Mouse (Mus musculus) forebrain, embryonic 15.5 days (tissue): Measurements from ENCODE around the gene Hacl1. TPM values are rescaled to one million over a fixed set of nuclear protein-coding genes. Genes with fewer than 3 reads are reported as not detected.

ENCODE experiments used
- ATAC-seq: fragments of 200-750 bp; cut with Nextera tagmentation; replicated peaks from 2 replicates; pipeline ENCODE4 v1.8.0; 2017; ENCODE audit warnings: mild to moderate bottlenecking, moderate TSS enrichment, moderate library complexity
- H3K27ac ChIP-seq: fragments of 300-500 bp; sonication (generic); replicated peaks from 2 replicates; pipeline ENCODE4 v1.5.1; 2015; ENCODE audit warnings: mild to moderate bottlenecking, inconsistent platforms
- H3K27me3 ChIP-seq: fragments of 300-500 bp; sonication (generic); 2 replicates; pipeline ENCODE4 v1.6.1; 2015; ENCODE audit warnings: inconsistent platforms
- H3K36me3 ChIP-seq: fragments of 300-500 bp; sonication (generic); 2 replicates; pipeline ENCODE4 v1.6.1; 2015; ENCODE audit warnings: mild to moderate bottlenecking, inconsistent platforms
- H3K4me1 ChIP-seq: fragments of 300-500 bp; sonication (generic); 2 replicates; pipeline ENCODE4 v1.6.1; 2015; ENCODE audit warnings: inconsistent platforms
- H3K4me2 ChIP-seq: fragments of 300-500 bp; sonication (generic); replicated peaks from 2 replicates; pipeline ENCODE4 v1.6.1; 2015; ENCODE audit warnings: mild to moderate bottlenecking, inconsistent platforms
- H3K4me3 ChIP-seq: fragments of 300-500 bp; sonication (generic); 2 replicates; pipeline ENCODE4 v1.5.1; 2015; ENCODE audit warnings: mild to moderate bottlenecking, inconsistent platforms
- H3K9ac ChIP-seq: fragments of 300-500 bp; sonication (generic); replicated peaks from 2 replicates; pipeline ENCODE4 v1.6.1; 2015; ENCODE audit warnings: mild to moderate bottlenecking, inconsistent platforms
- H3K9me3 ChIP-seq: fragments of 300-500 bp; sonication (generic); 2 replicates; pipeline ENCODE4 v1.6.1; 2016; ENCODE audit warnings: inconsistent platforms
- WGBS: fragments of 180-500 bp; shearing (Covaris S2); methylation state at CpG from one replicate; pipeline ENCODE4 v1.1.7; 2015; ENCODE audit warnings: mixed read lengths; 5-methylcytosine and 5-hydroxymethylcytosine counted together
- polyA plus RNA-seq: library from polyadenylated mRNA; unstranded; fragments of >200 nt; fragmentation: Nextera tagmentation; extraction: Ambion mirVana; gene quantifications from 2 replicates; pipeline ENCODE4 v1.2.1, GENCODE M21; 2015

Gene Hacl1
- polyA plus RNA-seq, 1 experiment from 2014 or later = 9.3 TPM

- Histone ChIP-seq H3K36me3 (peaks cover 3% of the 10 kb centered on the region; the same call in 1 of the 2 replicates), H3K27ac (peak overlapping the region; percentile 29; the same call in 1 of the 2 replicates), H3K27me3 (no peaks in the 10 kb centered on the region), H3K4me2 (no peak overlapping the region), H3K4me1 (peaks cover 35% of the 10 kb centered on the region), H3K9ac (no peak overlapping the region), H3K9me3 (no peaks in the 10 kb centered on the region), H3K4me3 (no peak overlapping the region)
- WGBS = 77% methylated on average over 13 of the region's 13 CpGs
- ATAC-seq = no peak
These were observed 27.2 kb upstream of the Hacl1 start for GRCm38 (mm10) chr14:31668326-31668725.

DNA sequence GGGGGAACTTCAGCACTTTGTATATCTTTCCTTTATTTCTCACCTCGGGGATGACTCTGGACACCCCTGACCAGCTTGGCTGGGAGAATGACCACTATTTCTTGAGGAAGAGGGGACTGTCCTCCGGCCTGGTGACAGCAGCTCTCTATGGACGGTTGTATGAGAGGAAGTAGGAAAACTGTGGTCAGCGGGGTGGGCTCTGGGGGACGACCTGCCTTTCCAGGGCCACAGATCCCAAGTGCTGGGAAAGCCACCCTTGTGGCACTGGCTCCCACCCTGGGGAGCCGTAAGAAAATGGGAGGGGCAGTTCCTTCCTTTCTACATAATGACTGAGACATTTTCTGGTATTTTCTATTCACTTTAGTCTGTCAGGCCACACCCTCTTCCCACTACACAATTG, 26.7 kb upstream of the Hacl1 start:
- Histone ChIP-seq H3K4me3 (no peak overlapping the region), H3K4me2 (no peak overlapping the region), H3K27ac (no peak overlapping the region), H3K9me3 (no peaks in the 10 kb centered on the region), H3K4me1 (peaks cover 39% of the 10 kb centered on the region), H3K27me3 (no peaks in the 10 kb centered on the region), H3K36me3 (peaks cover 3% of the 10 kb centered on the region; the same call in 1 of the 2 replicates), H3K9ac (no peak overlapping the region)
- WGBS = 88% methylated on average over 6 of the region's 6 CpGs
- no peak for ATAC-seq

DNA sequence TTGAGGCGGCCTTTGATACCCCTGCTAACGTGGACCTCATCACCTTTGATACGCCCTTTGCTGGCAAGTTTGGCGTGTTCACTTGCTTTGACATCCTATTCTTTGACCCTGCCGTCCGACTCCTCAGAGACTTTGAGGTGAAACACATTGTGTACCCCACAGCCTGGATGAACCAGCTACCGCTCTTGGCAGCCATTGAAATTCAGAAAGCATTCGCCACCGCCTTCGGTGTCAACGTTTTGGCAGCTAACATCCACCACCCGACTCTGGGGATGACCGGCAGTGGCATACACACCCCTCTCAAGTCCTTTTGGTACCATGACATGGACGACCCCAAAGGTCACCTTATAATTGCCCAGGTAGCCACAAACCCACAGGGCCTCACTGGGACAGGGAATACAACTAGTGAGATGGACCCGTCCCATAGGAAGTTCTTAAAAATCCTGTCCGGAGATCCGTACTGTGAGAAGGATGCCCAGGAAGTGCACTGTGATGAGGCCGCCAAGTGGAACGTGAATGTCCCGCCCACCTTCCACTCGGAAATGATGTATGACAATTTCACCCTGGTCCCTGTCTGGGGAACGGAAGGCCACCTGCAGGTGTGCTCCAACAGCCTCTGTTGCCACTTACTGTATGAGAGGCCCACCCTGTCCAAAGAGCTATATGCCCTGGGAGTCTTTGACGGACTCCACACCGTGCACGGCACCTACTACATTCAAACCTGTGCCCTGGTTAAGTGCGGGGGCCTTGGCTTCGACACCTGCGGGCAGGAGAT, 26.0 kb upstream of the Hacl1 start:
- ATAC-seq = no peak
- WGBS = 97% methylated on average over 28 of the region's 28 CpGs
- no peaks in the 10 kb centered on the region for H3K27me3 ChIP-seq
- H3K9ac ChIP-seq = no peak overlapping the region
- H3K4me2 ChIP-seq = no peak overlapping the region
- no peaks in the 10 kb centered on the region for H3K9me3 ChIP-seq
- no peak overlapping the region for H3K27ac ChIP-seq
- H3K4me3 ChIP-seq = no peak overlapping the region
- H3K4me1 ChIP-seq = peaks cover 45% of the 10 kb centered on the region
- H3K36me3 ChIP-seq = peaks cover 3% of the 10 kb centered on the region; the same call in 1 of the 2 replicates

DNA sequence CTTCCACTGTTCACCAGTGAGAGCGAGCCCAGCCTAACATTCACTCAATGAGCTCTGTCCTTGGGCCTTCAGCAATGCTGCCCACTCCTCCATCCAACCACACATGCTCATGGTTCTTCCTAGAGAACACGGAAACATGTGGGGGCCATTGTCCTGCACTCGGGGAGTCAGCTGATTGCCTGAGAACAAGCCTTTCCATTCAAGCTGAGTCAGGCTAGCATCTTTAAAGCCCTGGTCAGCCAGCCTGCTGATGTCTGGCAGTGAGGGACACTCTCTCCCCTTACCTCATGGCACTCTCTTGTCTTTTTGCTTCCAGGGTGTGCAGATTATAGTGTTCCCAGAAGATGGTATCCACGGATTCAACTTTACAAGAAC, 24.5 kb upstream of the Hacl1 start:
- 82% methylated on average over 4 of the region's 4 CpGs for WGBS
- Histone ChIP-seq H3K4me2 (no peak overlapping the region), H3K27ac (no peak overlapping the region), H3K4me3 (no peak overlapping the region), H3K4me1 (peaks cover 53% of the 10 kb centered on the region), H3K9ac (no peak overlapping the region), H3K27me3 (no peaks in the 10 kb centered on the region), H3K9me3 (no peaks in the 10 kb centered on the region), H3K36me3 (peaks cover 3% of the 10 kb centered on the region; the same call in 1 of the 2 replicates)
- no peak for ATAC-seq

DNA sequence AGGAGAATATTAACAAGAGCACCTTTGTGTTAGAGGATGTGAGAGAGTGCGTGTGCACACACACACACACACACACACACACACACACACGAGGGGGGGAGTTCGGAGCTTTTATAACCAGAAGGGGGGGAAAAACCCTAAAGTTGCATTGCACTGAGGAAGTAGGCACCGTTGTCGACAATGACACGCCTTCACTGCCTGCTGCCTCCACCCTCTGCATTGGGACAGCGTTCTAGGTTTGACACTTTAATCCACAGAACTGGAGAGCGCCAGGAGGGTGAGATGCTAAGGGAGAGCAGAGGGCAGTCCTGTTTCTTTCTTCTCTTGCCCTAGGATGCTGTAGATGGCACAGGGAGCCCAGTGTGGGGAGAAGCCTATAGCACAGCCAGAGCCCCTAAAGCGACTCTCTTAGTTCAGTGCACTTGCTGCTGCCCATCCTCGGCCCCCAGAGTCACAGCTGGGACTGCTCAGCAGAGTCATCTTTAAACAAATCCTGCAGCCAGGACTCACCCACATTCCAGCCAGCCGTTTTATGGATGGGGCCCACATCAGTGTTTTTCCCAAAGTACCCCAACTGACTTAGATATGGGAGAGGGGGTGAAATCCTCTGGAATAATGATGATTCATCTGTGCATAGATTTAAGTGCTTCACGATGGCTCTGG, 23.9 kb upstream of the Hacl1 start:
- no peak overlapping the region for H3K4me3 ChIP-seq
- no peak overlapping the region for H3K4me2 ChIP-seq
- 65% methylated on average over 12 of the region's 12 CpGs for WGBS
- no peak overlapping the region for H3K9ac ChIP-seq
- peaks cover 54% of the 10 kb centered on the region for H3K4me1 ChIP-seq
- no peaks in the 10 kb centered on the region for H3K27me3 ChIP-seq
- H3K36me3 ChIP-seq = peaks cover 3% of the 10 kb centered on the region; the same call in 1 of the 2 replicates
- 0 out of 2 replicates have a peak overlapping the region, but pooled peaks have one; percentile 98 for H3K27ac ChIP-seq
- no peak for ATAC-seq
- H3K9me3 ChIP-seq = no peaks in the 10 kb centered on the region

DNA sequence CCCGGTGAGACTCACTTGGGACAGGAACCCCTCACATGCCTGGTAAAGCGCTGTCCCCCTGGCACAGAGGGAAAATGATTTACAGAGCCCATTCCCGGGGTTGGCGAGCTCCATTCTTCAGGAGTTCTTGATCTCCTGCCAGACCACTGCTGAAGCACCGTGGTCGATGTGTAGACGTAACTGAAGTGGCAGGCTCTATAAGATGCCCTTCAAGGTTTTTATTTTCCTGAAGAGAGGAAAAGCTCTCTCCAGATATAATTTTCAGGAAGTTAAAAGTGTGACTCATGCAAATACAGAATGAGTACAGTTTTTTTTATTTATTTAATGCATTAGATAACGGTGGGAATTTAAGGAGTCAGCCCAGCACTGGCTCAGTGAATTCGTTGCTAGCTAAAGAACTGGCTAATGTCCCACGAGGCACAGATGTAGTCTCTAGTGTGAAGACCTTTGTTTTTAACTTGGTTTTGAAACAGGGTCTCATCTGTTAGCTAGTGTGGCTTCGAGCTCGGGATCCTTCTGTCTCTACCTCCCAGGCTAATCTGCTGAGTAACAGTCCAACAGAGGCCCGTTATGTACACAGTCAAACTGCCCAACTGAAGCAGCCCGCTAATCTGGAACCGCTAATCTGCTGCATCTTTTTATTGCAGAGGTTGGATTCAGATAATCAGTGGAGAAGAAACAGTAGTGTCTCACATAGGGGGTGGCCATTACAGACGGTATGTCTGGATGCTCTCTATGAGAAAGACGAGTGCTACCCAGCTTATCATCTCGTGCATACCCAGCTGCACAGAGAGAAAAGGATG, 23.2 kb upstream of the Hacl1 start:
- no peak overlapping the region for H3K4me2 ChIP-seq
- no peak for ATAC-seq
- H3K27ac ChIP-seq = peak overlapping the region; percentile 98
- H3K4me3 ChIP-seq = no peak overlapping the region
- H3K36me3 ChIP-seq = peaks cover 3% of the 10 kb centered on the region; the same call in 1 of the 2 replicates
- no peaks in the 10 kb centered on the region for H3K9me3 ChIP-seq
- WGBS = 42% methylated on average over 18 of the region's 18 CpGs
- no peak overlapping the region for H3K9ac ChIP-seq
- H3K27me3 ChIP-seq = no peaks in the 10 kb centered on the region
- peaks cover 54% of the 10 kb centered on the region for H3K4me1 ChIP-seq

- Histone ChIP-seq H3K4me3 (no peak overlapping the region), H3K9ac (no peak overlapping the region), H3K27ac (peak overlapping the region; percentile 98), H3K4me1 (peaks cover 56% of the 10 kb centered on the region), H3K9me3 (no peaks in the 10 kb centered on the region), H3K27me3 (no peaks in the 10 kb centered on the region), H3K4me2 (no peak overlapping the region), H3K36me3 (peaks cover 3% of the 10 kb centered on the region; the same call in 1 of the 2 replicates)
- ATAC-seq = no peak
- 92% methylated on average over 13 of the region's 13 CpGs for WGBS
These were observed 22.5 kb upstream of the Hacl1 start for GRCm38 (mm10) chr14:31663376-31664099.

GRCm38 (mm10) chr14:31662555-31663211, 21.6 kb upstream of the Hacl1 start:
- peak overlapping the region; percentile 50 for H3K9ac ChIP-seq
- ATAC-seq = peak; percentile 42
- H3K4me2 ChIP-seq = peak overlapping the region; percentile 64
- peaks cover 3% of the 10 kb centered on the region; the same call in 1 of the 2 replicates for H3K36me3 ChIP-seq
- H3K27me3 ChIP-seq = no peaks in the 10 kb centered on the region
- H3K9me3 ChIP-seq = no peaks in the 10 kb centered on the region
- 23% methylated on average over 9 of the region's 9 CpGs for WGBS
- peak overlapping the region; percentile 41 for H3K4me3 ChIP-seq
- H3K4me1 ChIP-seq = peaks cover 57% of the 10 kb centered on the region
- peak overlapping the region; percentile 98 for H3K27ac ChIP-seq

DNA sequence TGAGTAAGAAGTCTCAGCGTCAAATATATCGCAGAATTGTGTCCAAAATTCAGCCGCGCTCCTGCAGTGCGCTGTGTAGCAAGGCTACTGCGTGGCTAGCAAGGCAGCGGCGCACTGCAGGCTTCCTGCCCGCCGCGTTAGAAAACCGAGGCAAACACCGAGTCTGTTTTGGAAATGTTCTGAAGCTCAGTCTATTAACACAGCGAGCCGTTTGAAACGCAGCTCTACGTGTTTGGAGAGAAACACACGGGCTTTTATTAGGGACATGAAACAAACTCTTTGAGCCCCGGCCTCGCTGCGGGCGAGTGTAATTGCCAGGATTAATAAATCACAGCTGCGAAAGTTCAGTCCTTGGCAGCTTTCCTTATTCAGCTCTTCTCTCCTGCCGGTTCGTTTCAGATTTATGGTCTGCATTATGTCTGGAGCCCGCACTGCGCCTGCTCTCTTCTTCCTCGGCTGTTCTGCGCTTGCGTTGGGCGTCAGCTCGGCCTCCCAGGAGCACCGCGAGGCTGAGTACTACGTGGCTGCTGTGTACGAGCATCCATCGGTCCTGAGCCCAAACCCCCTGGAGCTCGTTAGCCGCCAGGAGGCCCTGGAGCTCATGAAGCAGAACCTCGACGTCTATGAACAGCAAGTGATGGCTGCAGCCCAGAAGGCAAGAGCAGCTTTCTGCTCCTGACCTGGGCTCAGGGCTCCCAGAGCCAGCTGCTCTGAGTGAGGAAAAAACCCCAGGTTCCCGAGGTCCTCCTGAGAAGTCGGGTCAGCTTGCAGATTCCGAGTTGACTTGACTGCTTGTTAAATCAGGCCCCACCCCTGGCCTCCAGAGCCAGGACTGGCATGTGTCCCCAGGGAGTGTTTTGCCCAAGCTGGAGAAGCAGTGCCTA, 20.8 kb upstream of the Hacl1 start:
- Histone ChIP-seq H3K9me3 (no peaks in the 10 kb centered on the region), H3K27me3 (no peaks in the 10 kb centered on the region), H3K4me3 (peak overlapping the region; percentile 41), H3K9ac (peak overlapping the region; percentile 50), H3K4me2 (peak overlapping the region; percentile 64), H3K27ac (peak overlapping the region; percentile 98), H3K36me3 (peaks cover 3% of the 10 kb centered on the region; the same call in 1 of the 2 replicates), H3K4me1 (peaks cover 64% of the 10 kb centered on the region)
- peak; percentile 93 for ATAC-seq
- WGBS = 1% methylated on average over 44 of the region's 44 CpGs

DNA sequence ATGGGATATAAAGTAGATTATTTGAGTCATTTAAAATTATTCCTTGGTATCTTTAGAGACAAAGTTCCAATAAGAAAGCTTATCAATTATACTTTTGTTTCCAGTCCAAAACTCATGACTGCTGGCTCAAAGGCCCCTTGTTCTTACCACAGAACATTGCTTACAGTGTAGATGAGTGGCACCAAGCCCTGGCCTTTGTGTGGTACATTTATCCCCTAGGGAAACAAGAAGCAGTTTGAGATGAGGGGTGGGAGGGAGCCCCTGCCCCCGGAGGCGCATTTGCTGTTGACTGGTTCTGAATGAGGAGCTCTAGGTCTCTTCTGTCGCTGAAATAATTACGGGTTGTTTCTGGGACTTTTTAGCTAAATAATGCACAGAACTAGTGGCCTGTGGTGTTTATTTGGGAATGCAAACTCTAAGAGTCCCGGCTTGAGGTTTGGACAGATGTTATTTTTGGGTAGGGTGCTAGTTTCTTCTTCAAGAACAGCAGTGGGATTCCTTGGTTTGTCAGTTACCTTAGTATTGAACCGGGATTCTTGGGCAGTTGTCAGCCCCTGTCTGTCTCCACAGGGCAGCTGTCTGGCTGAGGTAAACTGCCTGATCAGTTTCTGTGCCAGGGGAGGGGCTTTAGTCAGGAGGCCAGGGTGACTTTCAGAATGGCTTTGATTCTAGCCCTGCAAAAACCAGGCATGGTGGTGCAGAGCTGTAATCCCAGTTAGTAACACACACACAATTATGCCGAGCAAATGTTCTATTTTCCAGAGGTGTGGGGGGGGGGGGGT, 19.4 kb upstream of the Hacl1 start:
- no peak for ATAC-seq
- Histone ChIP-seq H3K36me3 (no peaks in the 10 kb centered on the region), H3K27me3 (no peaks in the 10 kb centered on the region), H3K4me2 (no peak overlapping the region), H3K4me1 (peaks cover 65% of the 10 kb centered on the region), H3K9me3 (no peaks in the 10 kb centered on the region), H3K4me3 (no peak overlapping the region), H3K27ac (peak overlapping the region; percentile 98), H3K9ac (no peak overlapping the region)
- 20% methylated on average over 7 of the region's 7 CpGs for WGBS
